Mouse (Mus musculus): ENCODE data around the gene Nin. TPM values are rescaled to one million over a fixed set of nuclear protein-coding genes. Genes with fewer than 3 reads are reported as not detected.

Gene Nin
- polyA plus RNA-seq, 1 experiment from 2014 or later, result 7.1 TPM

- H3K4me3 ChIP-seq, result no peak overlapping the region
- no peaks in the 10 kb centered on the region for H3K27me3 ChIP-seq (replicated peaks)
- ATAC-seq (ENCODE audit: extremely low read depth, insufficient number of reproducible peaks, low FRiP score, low TSS enrichment), result no peak
- WGBS, result 83% methylated on average over 3 of the region's 3 CpGs
- peaks cover 4% of the 10 kb centered on the region; the same call in 1 of the 2 replicates for H3K9me3 ChIP-seq
- no peak overlapping the region for H3K27ac ChIP-seq (replicated peaks)
- H3K4me1 ChIP-seq, result peaks cover 17% of the 10 kb centered on the region
- no peak overlapping the region for H3K4me2 ChIP-seq
- H3K36me3 ChIP-seq, result peaks cover 11% of the 10 kb centered on the region; the same call in 1 of the 2 replicates
- H3K9ac ChIP-seq, result no peak overlapping the region
These were observed 30.5 kb downstream of the Nin start for GRCm38 (mm10) chr12:70082935-70083532.

- H3K27me3 ChIP-seq (replicated peaks), result no peaks in the 10 kb centered on the region
- H3K4me1 ChIP-seq, result peaks cover 17% of the 10 kb centered on the region
- ATAC-seq (ENCODE audit: extremely low read depth, insufficient number of reproducible peaks, low FRiP score, low TSS enrichment), result no peak
- no peak overlapping the region for H3K4me2 ChIP-seq
- H3K27ac ChIP-seq (replicated peaks), result no peak overlapping the region
- no peak overlapping the region for H3K9ac ChIP-seq
- H3K36me3 ChIP-seq, result peaks cover 16% of the 10 kb centered on the region
- 87% methylated on average over 9 of the region's 9 CpGs for WGBS
- peaks cover 4% of the 10 kb centered on the region; the same call in 1 of the 2 replicates for H3K9me3 ChIP-seq
- no peak overlapping the region for H3K4me3 ChIP-seq
These were observed 31.0 kb downstream of the Nin start for GRCm38 (mm10) chr12:70082485-70082884.

DNA sequence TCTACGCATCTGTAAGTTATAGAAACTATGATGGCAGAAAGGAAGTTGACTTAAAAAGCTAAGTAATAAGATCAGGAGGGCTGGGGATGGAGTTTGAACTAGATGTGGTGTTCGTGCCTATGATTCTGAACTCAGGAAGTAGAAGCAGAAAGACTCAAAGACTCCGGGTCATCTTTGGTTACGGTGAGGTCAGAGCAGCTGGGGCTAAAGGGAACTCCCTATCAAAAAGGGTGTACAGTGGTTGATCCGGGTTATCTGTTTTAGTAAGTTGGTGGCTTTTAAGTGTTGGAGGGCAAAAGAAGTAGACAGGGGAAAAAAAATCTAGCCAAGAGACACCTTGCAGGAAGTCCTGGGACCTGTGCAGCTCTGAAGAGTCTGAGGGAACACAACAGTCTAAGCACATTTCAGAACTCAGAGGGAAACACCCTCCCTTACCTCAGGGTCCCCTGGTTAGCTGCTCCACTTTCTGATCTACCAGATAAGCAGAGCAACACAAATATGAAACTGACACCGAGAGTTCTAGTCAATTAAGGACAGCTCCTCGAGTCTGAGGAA is 35.0 kb downstream of the Nin start:
- Histone ChIP-seq H3K4me2 (no peak overlapping the region), H3K27ac (replicated peaks) (no peak overlapping the region), H3K4me3 (no peak overlapping the region), H3K9me3 (no peaks in the 10 kb centered on the region), H3K4me1 (peaks cover 13% of the 10 kb centered on the region), H3K9ac (no peak overlapping the region), H3K36me3 (peaks cover 16% of the 10 kb centered on the region), H3K27me3 (replicated peaks) (no peaks in the 10 kb centered on the region)
- 75% methylated on average over 7 of the region's 7 CpGs for WGBS
- ATAC-seq (ENCODE audit: extremely low read depth, insufficient number of reproducible peaks, low FRiP score, low TSS enrichment), result no peak

DNA sequence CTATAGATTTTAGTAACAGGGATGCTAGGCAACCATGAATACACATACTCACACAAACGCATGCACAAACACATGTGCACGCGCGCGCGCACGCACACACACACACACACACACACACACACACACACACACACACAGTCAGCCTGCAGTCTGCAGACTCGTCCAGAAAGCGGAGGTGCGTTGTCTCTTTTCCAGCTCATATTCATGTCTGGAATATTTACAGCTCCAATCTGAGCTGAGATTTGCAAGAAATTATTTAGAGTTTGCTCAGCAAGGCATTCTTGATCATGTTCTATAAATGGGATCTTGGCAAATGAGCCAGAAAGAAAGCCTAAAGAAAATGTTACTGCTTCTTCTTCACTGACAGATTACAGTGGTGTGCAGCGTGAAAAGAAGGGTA is 37.0 kb downstream of the Nin start:
- 91% methylated on average over 11 of the region's 11 CpGs for WGBS
- Histone ChIP-seq H3K4me1 (peaks cover 26% of the 10 kb centered on the region), H3K4me2 (no peak overlapping the region), H3K36me3 (peaks cover 15% of the 10 kb centered on the region; the same call in 1 of the 2 replicates), H3K27me3 (replicated peaks) (no peaks in the 10 kb centered on the region), H3K27ac (replicated peaks) (no peak overlapping the region), H3K9me3 (no peaks in the 10 kb centered on the region), H3K4me3 (no peak overlapping the region), H3K9ac (no peak overlapping the region)
- no peak for ATAC-seq (ENCODE audit: extremely low read depth, insufficient number of reproducible peaks, low FRiP score, low TSS enrichment)

- H3K27ac ChIP-seq (replicated peaks), result no peak overlapping the region
- ATAC-seq (ENCODE audit: extremely low read depth, insufficient number of reproducible peaks, low FRiP score, low TSS enrichment), result no peak
- H3K4me2 ChIP-seq, result no peak overlapping the region
- H3K9me3 ChIP-seq, result no peaks in the 10 kb centered on the region
- H3K4me3 ChIP-seq, result no peak overlapping the region
- H3K36me3 ChIP-seq, result peaks cover 15% of the 10 kb centered on the region; the same call in 1 of the 2 replicates
- no peak overlapping the region for H3K9ac ChIP-seq
- 60% methylated on average over 2 of the region's 2 CpGs for WGBS
- H3K4me1 ChIP-seq, result peaks cover 26% of the 10 kb centered on the region
- no peaks in the 10 kb centered on the region for H3K27me3 ChIP-seq (replicated peaks)
These were observed 38.5 kb downstream of the Nin start for GRCm38 (mm10) chr12:70075001-70075400.

DNA sequence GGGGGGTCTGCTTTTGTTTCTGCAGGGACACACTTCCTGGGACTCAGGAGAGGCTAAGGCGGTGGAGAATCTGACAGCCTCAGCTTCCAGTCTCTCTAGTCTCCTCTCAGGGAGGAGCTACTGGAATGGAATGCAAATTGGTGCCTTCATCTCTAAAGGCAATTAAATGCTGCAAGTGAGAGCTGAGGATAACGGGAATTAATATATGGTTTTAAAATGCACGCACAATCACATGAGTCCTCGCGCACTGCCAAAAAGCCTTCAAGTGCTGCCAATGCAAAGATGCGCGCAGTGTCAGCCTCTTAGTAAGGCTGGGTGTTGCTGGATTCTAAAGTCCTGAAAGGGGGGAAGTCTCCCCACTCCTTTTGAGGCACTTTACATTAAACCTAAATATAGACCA is 42.6 kb downstream of the Nin start:
- no peak for ATAC-seq (ENCODE audit: extremely low read depth, insufficient number of reproducible peaks, low FRiP score, low TSS enrichment)
- Histone ChIP-seq H3K4me3 (no peak overlapping the region), H3K27ac (replicated peaks) (no peak overlapping the region), H3K9ac (no peak overlapping the region), H3K4me1 (peaks cover 40% of the 10 kb centered on the region), H3K36me3 (peaks cover 10% of the 10 kb centered on the region), H3K9me3 (no peaks in the 10 kb centered on the region), H3K4me2 (no peak overlapping the region), H3K27me3 (replicated peaks) (no peaks in the 10 kb centered on the region)
- 82% methylated on average over 7 of the region's 7 CpGs for WGBS

DNA sequence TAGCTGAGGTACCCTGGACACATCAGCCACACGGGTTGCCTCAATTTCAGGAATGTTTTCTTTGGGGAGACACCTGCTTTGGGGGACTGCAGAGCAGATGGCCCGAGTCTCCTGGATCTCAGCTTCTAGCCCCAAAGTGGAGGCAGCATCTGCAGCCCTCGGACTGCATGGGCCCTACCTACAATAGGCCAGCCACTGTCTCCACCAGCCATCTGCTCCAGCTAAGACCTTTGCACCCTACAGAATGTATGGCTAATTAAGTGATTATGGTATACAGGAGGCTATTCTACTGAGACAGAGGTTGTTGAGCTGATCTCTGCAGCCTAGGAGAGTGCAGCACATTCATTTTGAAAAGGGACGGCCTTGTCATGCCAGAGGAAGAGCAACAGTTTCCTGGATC is 43.2 kb downstream of the Nin start:
- no peaks in the 10 kb centered on the region for H3K9me3 ChIP-seq
- H3K4me2 ChIP-seq, result no peak overlapping the region
- no peak overlapping the region for H3K9ac ChIP-seq
- 75% methylated on average over 4 of the region's 4 CpGs for WGBS
- no peak for ATAC-seq (ENCODE audit: extremely low read depth, insufficient number of reproducible peaks, low FRiP score, low TSS enrichment)
- peaks cover 7% of the 10 kb centered on the region; the same call in 1 of the 2 replicates for H3K36me3 ChIP-seq
- H3K4me3 ChIP-seq, result no peak overlapping the region
- H3K4me1 ChIP-seq, result peaks cover 39% of the 10 kb centered on the region
- H3K27me3 ChIP-seq (replicated peaks), result no peaks in the 10 kb centered on the region
- H3K27ac ChIP-seq (replicated peaks), result no peak overlapping the region

DNA sequence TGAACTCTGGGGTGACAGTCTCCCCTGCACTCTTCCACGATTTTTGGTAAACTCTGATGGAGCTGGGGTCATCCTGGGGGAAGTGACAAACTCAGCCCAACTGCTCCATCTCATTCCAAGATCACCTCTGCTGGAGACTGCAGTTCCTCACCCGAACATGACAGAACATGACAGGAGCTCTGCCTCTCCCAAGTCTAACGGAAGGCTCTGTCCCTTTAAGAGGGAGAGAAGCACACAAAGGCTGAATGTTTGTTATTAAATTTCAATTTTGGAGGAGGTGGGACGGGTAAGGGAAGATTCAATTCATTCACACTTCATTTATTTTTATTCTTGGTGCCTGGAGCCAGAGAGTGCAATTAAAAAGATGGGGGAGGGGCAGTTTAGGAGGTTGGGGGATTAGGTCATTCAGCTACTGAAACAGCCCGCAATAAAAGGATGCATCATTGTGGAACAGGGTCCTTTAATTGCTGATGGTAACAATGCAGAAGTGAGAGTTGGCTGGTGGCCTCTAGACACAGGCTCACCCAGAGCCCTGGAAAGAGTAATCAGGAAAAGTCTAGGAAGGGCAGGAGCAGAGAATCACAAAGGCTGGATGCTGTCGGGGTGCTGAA is 44.8 kb downstream of the Nin start:
- no peaks in the 10 kb centered on the region for H3K27me3 ChIP-seq (replicated peaks)
- ATAC-seq (ENCODE audit: extremely low read depth, insufficient number of reproducible peaks, low FRiP score, low TSS enrichment), result no peak
- peaks cover 7% of the 10 kb centered on the region; the same call in 1 of the 2 replicates for H3K36me3 ChIP-seq
- no peak overlapping the region for H3K9ac ChIP-seq
- no peak overlapping the region for H3K4me2 ChIP-seq
- no peak overlapping the region for H3K4me3 ChIP-seq
- H3K27ac ChIP-seq (replicated peaks), result no peak overlapping the region
- 41% methylated on average over 6 of the region's 6 CpGs for WGBS
- H3K4me1 ChIP-seq, result peaks cover 32% of the 10 kb centered on the region
- H3K9me3 ChIP-seq, result no peaks in the 10 kb centered on the region

- ATAC-seq (ENCODE audit: extremely low read depth, insufficient number of reproducible peaks, low FRiP score, low TSS enrichment), result no peak
- no peaks in the 10 kb centered on the region for H3K9me3 ChIP-seq
- H3K4me1 ChIP-seq, result peaks cover 24% of the 10 kb centered on the region
- H3K36me3 ChIP-seq, result peaks cover 10% of the 10 kb centered on the region; the same call in 1 of the 2 replicates
- no peak overlapping the region for H3K9ac ChIP-seq
- H3K27ac ChIP-seq (replicated peaks), result no peak overlapping the region
- WGBS, result 63% methylated on average over 9 of the region's 9 CpGs
- H3K4me2 ChIP-seq, result no peak overlapping the region
- no peak overlapping the region for H3K4me3 ChIP-seq
- H3K27me3 ChIP-seq (replicated peaks), result no peaks in the 10 kb centered on the region
These were observed 45.7 kb downstream of the Nin start for GRCm38 (mm10) chr12:70067849-70068248.

GRCm38 (mm10) chr12:70062114-70062513 is 51.4 kb downstream of the Nin start:
- H3K9me3 ChIP-seq, result no peaks in the 10 kb centered on the region
- H3K4me3 ChIP-seq, result no peak overlapping the region
- peaks cover 7% of the 10 kb centered on the region; the same call in 1 of the 2 replicates for H3K4me1 ChIP-seq
- no peak overlapping the region for H3K27ac ChIP-seq (replicated peaks)
- no peaks in the 10 kb centered on the region for H3K27me3 ChIP-seq (replicated peaks)
- no peak overlapping the region for H3K9ac ChIP-seq
- H3K36me3 ChIP-seq, result peaks cover 34% of the 10 kb centered on the region
- no peak overlapping the region for H3K4me2 ChIP-seq
- ATAC-seq (ENCODE audit: extremely low read depth, insufficient number of reproducible peaks, low FRiP score, low TSS enrichment), result no peak
- WGBS, result 28% methylated on average over 3 of the region's 3 CpGs

- H3K27me3 ChIP-seq (replicated peaks), result no peaks in the 10 kb centered on the region
- 63% methylated on average over 14 of the region's 14 CpGs for WGBS
- peaks cover 3% of the 10 kb centered on the region; the same call in 1 of the 2 replicates for H3K4me1 ChIP-seq
- no peak overlapping the region for H3K4me2 ChIP-seq
- no peaks in the 10 kb centered on the region for H3K9me3 ChIP-seq
- no peak for ATAC-seq (ENCODE audit: extremely low read depth, insufficient number of reproducible peaks, low FRiP score, low TSS enrichment)
- no peak overlapping the region for H3K9ac ChIP-seq
- no peak overlapping the region for H3K4me3 ChIP-seq
- H3K36me3 ChIP-seq, result peaks cover 55% of the 10 kb centered on the region
- H3K27ac ChIP-seq (replicated peaks), result no peak overlapping the region
These were observed 54.3 kb downstream of the Nin start for GRCm38 (mm10) chr12:70058956-70059851.

Data from heart, embryonic 13.5 days (tissue).